ENCODE assay signal across 32 mouse cellular contexts in genomic region chr10:38449263-38449662, GRCm38 (mm10).
"Had no signal": no experiment of that assay in that cellular context is flagged by ENCODE, and none has a peak within 500 bp of the region (broad histone marks: within the 10 kb centered on the region; RNA-seq: fewer than 3 reads in every experiment).

No protein-coding gene starts in this region.

- H3K27me3 ChIP-seq: limb, embryonic 12.5 days; limb, embryonic 13.5 days; limb, embryonic 15.5 days; liver, embryonic 12.5 days; liver, embryonic 13.5 days; liver, embryonic 15.5 days; lung, embryonic 15.5 days; megakaryocyte, embryonic 14.5 days; midbrain, embryonic 12.5 days; midbrain, embryonic 13.5 days; midbrain, embryonic 15.5 days had no signal

- H3K27ac ChIP-seq: left cerebral cortex, adult 2 months; limb, embryonic 10.5 days; limb, embryonic 12.5 days; limb, embryonic 13.5 days; limb, embryonic 15.5 days; liver, embryonic 12.5 days; liver, embryonic 13.5 days; liver, embryonic 14.5 days; liver, embryonic 15.5 days; lung, embryonic 15.5 days; macrophage; midbrain, embryonic 10.5 days; midbrain, embryonic 12.5 days; midbrain, embryonic 13.5 days; midbrain, embryonic 15.5 days had no signal

- H3K36me3 ChIP-seq: limb, embryonic 10.5 days; limb, embryonic 12.5 days; limb, embryonic 13.5 days; limb, embryonic 15.5 days; liver, embryonic 12.5 days; liver, embryonic 13.5 days; liver, embryonic 15.5 days; lung, embryonic 15.5 days; midbrain, embryonic 10.5 days; midbrain, embryonic 12.5 days; midbrain, embryonic 13.5 days; midbrain, embryonic 15.5 days had no signal

- ATAC-seq: liver, embryonic 12.5 days; liver, postnatal 0 days; lung, postnatal 0 days; midbrain, embryonic 13.5 days; midbrain, embryonic 15.5 days; midbrain, embryonic 16.5 days had no signal

- H3K9me3 ChIP-seq: limb, embryonic 10.5 days; limb, embryonic 12.5 days; limb, embryonic 13.5 days; limb, embryonic 15.5 days; liver, embryonic 12.5 days; liver, embryonic 13.5 days; liver, embryonic 15.5 days; lung, embryonic 15.5 days; midbrain, embryonic 12.5 days; midbrain, embryonic 13.5 days; midbrain, embryonic 15.5 days had no signal

- DNase-seq: left cerebral cortex, postnatal 4 days; liver; liver, embryonic 13.5 days; liver, postnatal 0 days; lung, adult 18-20 months; lung, adult 2 months; lung, embryonic 14.5 days; lung, postnatal 10 days; lung, postnatal 14 days; lung, postnatal 36 days; lung, postnatal 4 days; midbrain, embryonic 14.5 days had no signal

- H3K4me2 ChIP-seq: limb, embryonic 12.5 days; limb, embryonic 13.5 days; limb, embryonic 15.5 days; liver, embryonic 11.5 days; liver, embryonic 12.5 days; liver, embryonic 13.5 days; liver, embryonic 15.5 days; lung, embryonic 14.5 days; lung, embryonic 15.5 days; midbrain, embryonic 11.5 days; midbrain, embryonic 12.5 days; midbrain, embryonic 13.5 days; midbrain, embryonic 15.5 days had no signal

- H3K4me3 ChIP-seq: left cerebral cortex, adult 2 months; limb, embryonic 10.5 days; limb, embryonic 12.5 days; limb, embryonic 13.5 days; limb, embryonic 15.5 days; liver, embryonic 12.5 days; liver, embryonic 13.5 days; liver, embryonic 15.5 days; lung, embryonic 15.5 days; megakaryocyte, embryonic 14.5 days; midbrain, embryonic 10.5 days; midbrain, embryonic 12.5 days; midbrain, embryonic 13.5 days; midbrain, embryonic 15.5 days; myocyte had no signal

- H3K4me1 ChIP-seq: liver, embryonic 12.5 days; liver, embryonic 13.5 days; liver, embryonic 15.5 days; lung, embryonic 15.5 days; megakaryocyte, embryonic 14.5 days; midbrain, embryonic 10.5 days; midbrain, embryonic 12.5 days; midbrain, embryonic 13.5 days; midbrain, embryonic 15.5 days had no signal

- H3K9ac ChIP-seq: limb, embryonic 12.5 days; limb, embryonic 13.5 days; limb, embryonic 15.5 days; liver, embryonic 12.5 days; liver, embryonic 13.5 days; liver, embryonic 14.5 days; liver, embryonic 15.5 days; liver, postnatal 0 days; lung, embryonic 14.5 days; lung, embryonic 15.5 days; midbrain, embryonic 12.5 days; midbrain, embryonic 13.5 days; midbrain, embryonic 15.5 days had no signal
